Mouse (Mus musculus) erythroblast, embryonic 14.5 days (primary cell): ENCODE results near the gene 4833420G17Rik. TPM values are rescaled to one million over a fixed set of nuclear protein-coding genes. Genes with fewer than 3 reads are reported as not detected.

Source experiments
- H3K27me3 ChIP-seq: 2 replicates; pipeline ENCODE4 v1.6.1; 2012; ENCODE audit warnings: inconsistent platforms; ENCODE audit not compliant: control insufficient read depth
- H3K36me3 ChIP-seq: 2 replicates; pipeline ENCODE4 v1.6.1; 2012; ENCODE audit warnings: mild to moderate bottlenecking, inconsistent platforms; ENCODE audit not compliant: control insufficient read depth
- H3K4me1 ChIP-seq: 2 replicates; pipeline ENCODE4 v1.6.1; 2012; ENCODE audit warnings: inconsistent platforms; ENCODE audit not compliant: control insufficient read depth
- H3K4me3 ChIP-seq: replicated peaks from 2 replicates; pipeline ENCODE3; 2012; ENCODE audit warnings: moderate library complexity, mild to moderate bottlenecking, inconsistent platforms
- H3K9me3 ChIP-seq: 2 replicates; pipeline ENCODE4 v1.6.1; 2012; ENCODE audit warnings: low read length, inconsistent platforms, mixed read lengths; ENCODE audit not compliant: control insufficient read depth
- GATA1 ChIP-seq: IDR thresholded peaks from 2 replicates; pipeline ENCODE4 v1.6.1; 2012; ENCODE audit warnings: low read length, inconsistent platforms, mixed read lengths
- TAL1 ChIP-seq: IDR thresholded peaks from 3 replicates; pipeline ENCODE4 v1.6.1; 2012; ENCODE audit warnings: low read length, inconsistent platforms, mixed read lengths
- polyA plus RNA-seq: library from polyadenylated mRNA; stranded (reverse); fragments of >175 nt; gene quantifications from 2 replicates; pipeline ENCODE4 v1.2.3, GENCODE M21; 2012

Gene 4833420G17Rik
- polyA plus RNA-seq, result 0.88 and 1.2 TPM in 2 replicates

DNA sequence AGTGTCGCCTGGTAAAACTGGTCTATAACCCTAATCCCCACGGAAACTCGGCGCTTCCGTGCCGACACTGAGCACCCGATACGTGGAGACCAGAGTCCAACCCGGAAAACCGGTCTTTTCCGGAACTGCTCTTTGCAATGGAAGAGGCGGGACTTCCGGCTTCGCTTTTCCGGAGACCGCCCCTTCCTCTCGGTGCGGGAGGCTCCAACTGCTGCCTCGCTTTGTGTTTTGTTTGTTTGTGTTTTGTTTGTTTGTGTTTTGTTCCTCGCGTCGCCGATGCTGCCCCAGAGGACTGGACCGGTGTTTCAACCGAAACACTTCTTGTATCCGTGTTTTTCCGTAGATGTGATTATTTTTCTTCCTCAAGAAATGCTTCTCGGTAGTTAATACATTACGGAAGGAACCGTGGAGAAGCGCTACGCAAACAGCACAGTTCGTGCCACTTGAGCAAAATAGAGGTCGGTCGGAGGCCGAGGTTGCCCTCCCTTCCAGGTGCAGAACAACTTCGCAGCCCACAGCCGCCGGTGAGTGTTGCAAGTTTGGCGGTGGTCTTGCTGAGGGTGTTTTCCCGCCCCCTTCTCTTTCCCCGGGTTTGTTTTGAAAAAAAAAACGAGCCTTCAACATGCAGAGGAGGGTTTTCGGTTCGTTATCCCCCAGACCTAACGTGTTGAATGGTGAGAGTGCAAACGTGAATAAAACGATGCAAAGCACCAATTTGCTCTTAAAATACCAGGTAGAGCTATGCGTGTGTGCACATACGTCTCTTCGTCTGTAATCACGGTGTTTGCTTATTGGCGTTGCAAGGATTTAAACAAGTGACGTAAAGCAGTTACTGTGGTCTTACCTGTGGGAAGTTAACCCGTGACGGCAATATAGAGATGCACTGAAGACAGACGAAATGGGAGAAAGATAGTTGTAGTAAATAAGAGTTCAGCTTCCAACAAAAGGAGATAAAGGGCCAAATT, at the start of gene 4833420G17Rik:
TSS of gene 4833420G17Rik (plus strand) at position 173 of the 965 bp plus-strand sequence.
- TF ChIP-seq GATA1 (no peak), TAL1 (no peak)
- peak within 1 kb of the TSS; percentile 84 for H3K4me3 ChIP-seq

DNA sequence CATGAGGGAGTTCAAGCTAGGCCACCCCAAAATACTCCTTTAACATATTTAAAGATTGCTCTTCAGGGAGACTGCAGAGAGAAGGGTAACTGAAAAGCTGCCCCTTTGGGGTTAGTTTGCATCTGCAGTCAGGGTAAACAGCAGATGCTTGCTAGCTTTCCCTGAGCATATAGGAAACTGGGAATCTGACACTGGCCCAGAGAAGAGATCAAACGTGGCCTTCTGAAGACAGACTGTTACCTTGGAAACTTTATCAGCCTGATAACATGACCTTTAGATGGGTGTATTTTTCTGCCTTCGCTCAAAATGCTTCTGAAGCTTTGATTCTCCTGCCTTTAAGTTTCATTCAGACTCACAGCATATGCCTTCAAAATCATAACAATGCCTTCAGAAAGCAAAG, 49.5 kb upstream of the 4833420G17Rik start:
- Histone ChIP-seq H3K9me3 (no peaks in the 10 kb centered on the region), H3K4me1 (peaks cover 15% of the 10 kb centered on the region), H3K36me3 (no peaks in the 10 kb centered on the region), H3K4me3 (no peak overlapping the region), H3K27me3 (no peaks in the 10 kb centered on the region)
- TF ChIP-seq GATA1 (no peak), TAL1 (no peak)

More for the DNA sequence above, at the start of gene 4833420G17Rik:
- Histone ChIP-seq H3K9me3 (no peaks in the 10 kb centered on the region), H3K36me3 (peaks cover 42% of the 10 kb centered on the region), H3K4me1 (peaks cover 26% of the 10 kb centered on the region), H3K27me3 (no peaks in the 10 kb centered on the region)

DNA sequence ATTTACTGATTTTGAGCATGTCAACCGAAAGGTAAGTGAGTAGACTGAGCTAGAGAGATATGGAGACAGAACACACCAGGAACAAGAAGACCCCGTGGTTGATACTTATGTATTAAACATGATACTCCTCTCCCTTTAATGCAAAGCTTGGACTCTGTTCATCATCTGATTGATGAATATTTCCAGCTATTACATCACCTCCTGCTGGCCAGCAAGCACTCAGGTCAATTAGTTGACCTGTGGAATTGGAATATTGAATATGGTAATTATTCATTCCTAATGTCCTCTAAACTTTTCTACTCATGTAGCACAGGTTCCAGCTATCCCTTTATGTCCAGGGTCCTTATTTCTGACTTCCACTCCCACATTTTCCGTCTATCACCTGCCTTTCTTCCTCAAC, 44.1 kb upstream of the 4833420G17Rik start:
- no peaks in the 10 kb centered on the region for H3K9me3 ChIP-seq
- no peaks in the 10 kb centered on the region for H3K4me1 ChIP-seq
- peaks cover 2% of the 10 kb centered on the region; the same call in 1 of the 2 replicates for H3K27me3 ChIP-seq
- no peak overlapping the region for H3K4me3 ChIP-seq
- no peaks in the 10 kb centered on the region for H3K36me3 ChIP-seq
- TF ChIP-seq TAL1 (no peak), GATA1 (no peak)

DNA sequence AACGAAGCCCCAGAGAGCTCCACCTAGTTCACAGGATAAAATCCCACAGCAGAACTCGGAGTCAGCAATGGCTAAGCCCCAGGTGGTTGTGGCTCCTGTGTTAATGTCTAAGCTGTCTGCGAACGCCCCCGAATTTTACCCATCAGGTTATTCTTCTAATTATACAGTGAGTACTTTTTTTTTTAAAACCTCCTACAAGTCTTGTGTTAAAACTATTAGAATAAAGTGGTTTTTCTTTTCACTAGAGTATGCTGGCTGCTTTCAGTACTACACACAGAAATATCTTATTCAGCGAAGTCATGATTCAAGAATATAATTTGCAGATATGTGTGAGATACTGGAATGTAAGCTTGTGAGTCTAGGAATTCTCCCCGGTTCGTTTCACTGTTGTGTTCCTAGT, 32.4 kb upstream of the 4833420G17Rik start:
- Histone ChIP-seq H3K36me3 (peaks cover 26% of the 10 kb centered on the region), H3K27me3 (peaks cover 5% of the 10 kb centered on the region), H3K4me3 (peak overlapping the region; percentile 85), H3K4me1 (peaks cover 17% of the 10 kb centered on the region), H3K9me3 (no peaks in the 10 kb centered on the region)
- no peak for TF ChIP-seq GATA1
- TF ChIP-seq TAL1, result no peak

DNA sequence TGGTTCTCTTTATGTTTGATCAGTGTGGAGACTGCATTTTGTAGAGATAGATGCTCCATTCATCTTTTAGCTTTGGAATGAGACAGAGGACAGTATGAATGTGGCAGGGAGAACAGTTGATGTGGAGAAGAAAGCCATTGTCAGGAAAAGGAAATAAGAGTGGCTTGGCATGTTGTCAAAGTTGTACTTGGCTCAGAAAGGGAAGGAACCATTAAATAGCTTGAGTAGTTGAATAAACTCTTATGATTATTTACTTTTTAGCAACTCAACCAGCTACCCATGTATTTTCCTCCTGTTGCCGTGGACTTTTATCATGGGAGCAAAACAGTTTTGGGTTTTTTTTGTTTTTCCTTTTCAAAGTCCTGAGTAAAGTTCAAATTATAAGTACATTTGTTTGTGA, 30.5 kb upstream of the 4833420G17Rik start:
- peaks cover 36% of the 10 kb centered on the region for H3K36me3 ChIP-seq
- peaks cover 17% of the 10 kb centered on the region for H3K4me1 ChIP-seq
- no peak overlapping the region for H3K4me3 ChIP-seq
- peaks cover 3% of the 10 kb centered on the region for H3K27me3 ChIP-seq
- no peak for TF ChIP-seq TAL1
- no peak for TF ChIP-seq GATA1
- H3K9me3 ChIP-seq, result no peaks in the 10 kb centered on the region

DNA sequence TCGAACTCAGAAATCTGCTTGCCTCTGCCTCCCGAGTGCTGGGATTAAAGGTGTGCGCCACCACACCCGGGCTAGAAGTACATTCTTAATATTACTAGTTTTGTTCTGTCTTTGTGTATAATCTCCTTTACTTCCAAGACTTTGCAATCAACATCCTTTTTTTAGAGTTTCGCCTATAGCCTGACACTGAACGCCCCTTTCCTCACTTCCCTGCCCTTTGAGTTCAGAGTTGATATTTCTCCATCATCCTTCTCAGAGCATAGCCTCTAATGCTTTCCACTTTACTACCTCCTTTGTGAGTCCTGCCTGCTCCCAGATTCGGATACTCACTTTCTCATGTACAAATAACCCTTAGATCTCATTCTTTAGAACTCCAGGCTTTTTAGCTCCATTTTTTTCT, 28.2 kb upstream of the 4833420G17Rik start:
- peaks cover 51% of the 10 kb centered on the region for H3K36me3 ChIP-seq
- TF ChIP-seq TAL1 (no peak), GATA1 (no peak)

DNA sequence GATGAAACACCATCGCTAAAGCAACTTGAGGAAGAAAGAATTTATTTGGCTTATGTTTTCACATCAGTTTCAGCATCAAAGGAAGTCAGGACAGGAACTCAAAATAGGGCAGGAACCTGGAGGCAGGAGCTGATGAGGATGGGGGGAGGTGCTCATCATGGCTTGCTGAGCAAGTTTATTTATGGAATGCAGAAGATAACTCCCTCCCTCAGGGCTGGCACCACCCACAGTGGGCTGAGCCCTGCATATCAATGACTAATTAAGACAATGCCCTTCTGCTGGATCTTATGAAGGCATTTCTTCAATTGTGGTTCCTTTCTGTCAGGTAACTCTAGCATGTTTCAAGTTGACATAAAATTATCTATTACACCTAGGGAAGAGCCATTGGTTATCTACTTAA, 20.3 kb upstream of the 4833420G17Rik start:
- H3K4me1 ChIP-seq, result peaks cover 5% of the 10 kb centered on the region
- TF ChIP-seq GATA1 (no peak), TAL1 (no peak)
- H3K4me3 ChIP-seq, result no peak overlapping the region
- H3K27me3 ChIP-seq, result no peaks in the 10 kb centered on the region
- H3K9me3 ChIP-seq, result no peaks in the 10 kb centered on the region
- H3K36me3 ChIP-seq, result peaks cover 63% of the 10 kb centered on the region

More for the DNA sequence above, 28.2 kb upstream of the 4833420G17Rik start:
- Histone ChIP-seq H3K9me3 (no peaks in the 10 kb centered on the region), H3K4me3 (no peak overlapping the region), H3K4me1 (peaks cover 12% of the 10 kb centered on the region), H3K27me3 (no peaks in the 10 kb centered on the region)

DNA sequence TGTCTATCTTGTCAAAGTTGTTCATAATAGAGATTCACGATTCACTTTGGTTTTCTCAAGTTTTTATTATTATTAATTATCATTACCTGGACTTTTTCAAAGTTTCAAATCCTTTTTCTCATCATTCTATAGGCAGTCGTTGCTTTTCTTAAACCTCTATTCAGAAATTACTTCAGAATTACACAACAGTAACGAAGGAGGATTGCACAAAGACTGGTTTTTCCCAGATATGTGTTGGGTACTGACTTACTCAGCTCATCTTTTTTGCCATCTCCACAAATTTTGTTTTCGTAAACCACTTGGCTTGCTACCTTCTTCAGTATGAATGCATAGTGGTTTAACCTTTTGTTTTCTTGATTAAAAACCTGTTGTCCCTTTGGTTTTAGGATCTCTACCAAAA, 9.0 kb upstream of the 4833420G17Rik start:
- no peak for TF ChIP-seq GATA1
- TF ChIP-seq TAL1, result no peak
- no peaks in the 10 kb centered on the region for H3K4me1 ChIP-seq
- H3K27me3 ChIP-seq, result no peaks in the 10 kb centered on the region
- H3K36me3 ChIP-seq, result peaks cover 60% of the 10 kb centered on the region
- H3K4me3 ChIP-seq, result no peak overlapping the region
- H3K9me3 ChIP-seq, result no peaks in the 10 kb centered on the region; the same call in 1 of the 2 replicates

DNA sequence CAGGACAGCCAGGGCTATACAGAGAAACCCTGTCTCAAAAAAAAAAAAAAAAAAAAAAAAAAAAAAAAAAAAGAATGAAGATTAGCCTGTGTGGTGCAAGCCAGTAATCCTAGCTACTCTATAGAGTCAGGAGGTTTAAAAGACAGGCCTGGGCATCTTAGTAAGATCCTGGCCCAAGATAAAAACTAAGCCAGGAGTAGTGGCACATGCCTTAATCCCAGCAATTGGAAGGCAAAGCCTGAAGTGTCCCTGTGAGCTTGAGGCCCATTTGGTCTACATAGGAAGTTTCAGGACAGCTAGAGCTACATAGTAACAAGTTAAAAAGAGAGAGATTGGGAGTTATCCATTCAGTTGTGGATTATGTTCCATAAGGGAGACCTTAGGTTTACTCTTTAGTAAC, 7.5 kb upstream of the 4833420G17Rik start:
- H3K9me3 ChIP-seq, result no peaks in the 10 kb centered on the region; the same call in 1 of the 2 replicates

More for the DNA sequence above, 7.5 kb upstream of the 4833420G17Rik start:
- H3K4me1 ChIP-seq, result no peaks in the 10 kb centered on the region
- TF ChIP-seq GATA1 (0 out of 2 replicates have a peak, but pooled peaks have one; percentile 49), TAL1 (no peak; the same call in 2 of the 3 replicates)
- H3K4me3 ChIP-seq, result no peak overlapping the region
- H3K36me3 ChIP-seq, result peaks cover 60% of the 10 kb centered on the region
- no peaks in the 10 kb centered on the region for H3K27me3 ChIP-seq
